Mouse (Mus musculus): ENCODE measurements around the gene Kcnn4.
"Not testable (repeated sequence)": the region's sequence is repeated elsewhere in the genome, so short reads cannot be mapped to it uniquely, and the experiment has no call there.

Kcnn4 gene

DNA sequence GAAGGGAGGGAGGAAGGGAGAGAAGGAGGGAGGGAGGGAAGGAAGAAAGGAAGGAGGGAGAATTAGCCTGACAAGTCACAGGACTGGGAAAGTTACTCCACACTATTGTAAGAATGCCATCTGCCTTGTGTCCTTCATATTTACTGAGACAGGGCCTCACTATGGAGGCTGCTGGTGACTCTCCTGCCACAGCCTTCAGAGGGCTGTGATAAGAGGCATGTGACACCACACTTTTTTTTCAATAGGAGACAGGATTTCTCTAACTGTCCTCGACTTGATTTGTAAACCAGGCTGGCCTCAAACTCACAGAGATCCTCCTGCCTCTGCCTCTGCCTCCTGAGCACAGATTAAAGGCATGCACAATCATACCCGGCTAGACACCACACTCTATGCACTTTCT, 21.6 kb downstream of the Kcnn4 start:
- DNase-seq (ENCODE audit: low spot score in 2 of 2): no peak

DNA sequence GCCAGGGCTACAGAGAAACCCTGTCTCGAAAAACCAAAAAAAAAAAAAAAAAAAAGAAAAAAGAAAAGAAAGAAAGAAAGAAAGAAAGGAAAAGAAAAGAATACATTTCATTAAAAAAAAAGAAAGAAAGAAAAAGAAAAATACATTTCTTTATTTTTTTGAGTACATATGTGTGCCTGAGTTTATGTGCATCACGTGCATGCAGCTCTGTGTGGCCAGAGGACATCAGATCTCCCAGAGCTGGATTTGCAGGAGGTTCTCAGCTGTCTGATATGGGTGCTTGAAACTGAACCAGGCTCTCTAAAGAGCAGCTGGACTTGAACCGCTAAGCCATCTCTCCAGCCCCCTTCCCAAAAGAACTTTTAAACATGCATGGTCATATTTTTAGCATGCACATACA, 24.0 kb downstream of the Kcnn4 start:
- no peak for DNase-seq (ENCODE audit: low spot score in 2 of 2)

- DNase-seq (ENCODE audit: low spot score in 2 of 2): peak in 1 of 2 experiments; percentile 76
Measured at GRCm38 (mm10) chr7:24394475-24395161, 24.6 kb downstream of the Kcnn4 start.

DNA sequence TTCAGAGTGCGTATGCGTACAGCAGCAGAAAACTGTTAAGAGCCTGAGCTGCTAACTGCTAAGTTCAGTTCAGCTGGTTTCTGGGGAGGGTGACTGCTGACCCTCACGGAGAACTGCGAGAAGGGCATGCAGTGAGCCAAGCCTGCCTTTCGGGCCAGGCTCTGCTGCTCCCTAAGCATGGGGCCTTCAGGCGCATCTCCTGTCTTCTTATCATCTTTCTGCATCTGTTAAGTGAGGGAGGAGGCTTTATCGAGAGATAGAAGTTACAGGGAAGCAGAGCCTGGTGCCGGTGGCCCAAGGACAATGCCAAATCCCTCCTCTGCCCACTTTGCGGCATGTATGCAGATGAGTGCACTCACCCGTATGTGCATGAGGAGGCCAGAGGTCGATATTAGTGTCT, 26.8 kb downstream of the Kcnn4 start:
- no peak for DNase-seq (ENCODE audit: low spot score in 2 of 2)

DNA sequence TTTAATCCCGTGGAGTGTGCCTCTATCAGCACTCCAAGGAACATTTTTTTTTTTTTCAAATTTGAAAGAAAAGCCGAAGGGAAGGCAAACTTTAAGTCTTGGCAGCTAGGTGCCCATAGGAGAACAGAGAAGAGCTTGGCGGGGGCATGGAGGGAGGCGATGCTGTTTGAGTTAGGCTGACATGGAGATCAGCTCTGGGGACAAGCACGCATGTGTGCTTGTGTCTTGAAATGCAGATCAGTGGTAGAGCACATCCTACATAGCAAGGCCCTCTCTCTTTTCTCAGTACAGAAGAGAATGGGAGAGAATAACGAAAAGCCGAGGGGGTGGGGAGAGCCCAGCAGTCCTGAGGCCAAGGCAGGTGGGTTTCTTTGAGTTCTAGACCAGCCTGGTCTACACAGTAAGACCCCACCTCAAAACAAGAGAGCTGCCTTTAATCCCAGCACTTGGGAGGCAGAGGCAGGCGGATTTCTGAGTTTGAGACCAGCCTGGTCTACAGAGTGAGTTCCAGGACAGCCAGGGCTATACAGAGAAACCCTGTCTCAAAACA, 28.4 kb downstream of the Kcnn4 start:
- no peak for DNase-seq (ENCODE audit: low spot score in 2 of 2)

DNA sequence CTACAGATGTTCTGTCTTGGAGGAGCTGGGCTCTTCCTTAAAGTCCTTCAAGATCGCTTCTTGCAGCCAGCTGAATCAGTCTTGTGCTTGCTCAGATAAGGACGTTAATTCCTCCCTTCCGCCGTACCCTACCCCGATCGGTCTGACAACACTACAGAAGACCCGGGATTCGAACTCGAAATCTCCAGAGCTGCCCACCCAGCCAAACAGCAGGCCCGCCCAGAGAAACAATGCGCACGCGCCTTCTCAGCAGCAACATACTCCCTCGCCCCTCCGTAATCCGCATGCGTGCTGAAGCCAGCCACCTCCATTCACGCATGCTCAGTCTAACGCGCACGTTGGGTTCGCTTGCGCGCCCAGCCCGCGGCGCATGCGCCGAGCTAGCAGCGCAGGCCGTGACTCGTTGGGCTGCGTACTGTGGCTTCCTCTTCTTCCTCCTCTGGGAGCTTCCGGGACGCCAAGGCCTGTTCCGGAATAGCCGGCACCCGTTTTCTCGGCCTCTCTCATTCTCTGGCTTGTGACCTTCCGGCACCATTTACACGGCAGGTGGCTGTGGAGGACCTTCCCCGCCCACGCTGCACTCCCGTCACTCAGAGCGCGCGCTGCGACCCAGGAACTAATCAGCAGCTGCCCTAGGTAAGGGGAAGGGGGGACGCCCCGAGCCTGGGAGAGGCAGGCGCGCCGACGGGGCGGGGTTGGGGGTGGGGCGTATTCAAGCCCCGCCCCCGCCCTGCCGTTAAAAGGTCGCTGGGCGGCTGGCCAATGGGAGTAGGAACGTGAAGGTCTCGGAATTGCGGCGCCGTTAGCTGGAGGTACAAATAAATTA, 29.4 kb downstream of the Kcnn4 start, which contains the start of gene Smg9:
Gene Smg9, plus strand, starts transcription at position 364 of the 826 bp plus-strand sequence.
- DNase-seq (ENCODE audit: low spot score in 2 of 2): peak; percentile 92 to 98

DNA sequence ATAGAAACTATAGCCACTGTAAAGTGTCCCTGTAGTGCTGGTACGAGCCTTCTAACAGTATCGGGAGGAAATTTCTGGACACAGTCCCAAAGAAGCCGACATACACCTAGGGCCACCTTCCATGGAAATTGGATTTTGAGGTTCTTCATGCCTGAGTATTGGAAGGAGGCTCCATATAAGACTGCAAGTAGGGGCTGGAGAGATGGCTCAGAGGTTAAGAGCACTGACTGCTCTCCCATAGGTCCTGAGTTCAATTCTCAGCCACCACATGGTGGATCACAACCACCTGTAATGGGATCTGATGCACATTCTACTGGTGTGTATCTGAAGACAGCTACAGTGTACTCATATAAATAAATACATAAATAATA, 30.0 kb downstream of the Kcnn4 start:
- no peak for DNase-seq (ENCODE audit: low spot score in 2 of 2)

DNA sequence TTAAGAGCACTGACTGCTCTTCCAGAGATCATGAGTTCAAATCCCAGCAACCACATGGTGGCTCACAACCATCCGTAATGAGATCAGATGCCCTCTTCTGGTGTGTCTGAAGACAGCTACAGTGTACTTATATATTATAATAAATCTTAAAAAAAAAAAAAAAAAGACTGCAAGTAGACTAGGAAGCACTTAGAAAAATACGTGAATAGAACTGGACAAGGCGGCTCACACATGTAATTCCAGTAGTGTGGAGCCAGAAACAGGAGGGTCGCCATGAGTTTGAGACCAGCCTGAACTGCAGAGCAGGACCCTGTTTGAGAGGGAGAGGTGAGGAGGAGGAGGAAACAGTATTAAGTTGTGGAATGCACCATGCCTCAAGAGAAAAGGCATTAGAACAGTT, 30.4 kb downstream of the Kcnn4 start:
- not testable (repeated sequence) for DNase-seq (ENCODE audit: low spot score in 2 of 2)

- no peak for DNase-seq (ENCODE audit: low spot score in 2 of 2)
Measured at GRCm38 (mm10) chr7:24402851-24403250, 32.8 kb downstream of the Kcnn4 start.

- DNase-seq (ENCODE audit: low spot score in 2 of 2): no peak
Measured at GRCm38 (mm10) chr7:24405649-24406048, 35.6 kb downstream of the Kcnn4 start.

DNA sequence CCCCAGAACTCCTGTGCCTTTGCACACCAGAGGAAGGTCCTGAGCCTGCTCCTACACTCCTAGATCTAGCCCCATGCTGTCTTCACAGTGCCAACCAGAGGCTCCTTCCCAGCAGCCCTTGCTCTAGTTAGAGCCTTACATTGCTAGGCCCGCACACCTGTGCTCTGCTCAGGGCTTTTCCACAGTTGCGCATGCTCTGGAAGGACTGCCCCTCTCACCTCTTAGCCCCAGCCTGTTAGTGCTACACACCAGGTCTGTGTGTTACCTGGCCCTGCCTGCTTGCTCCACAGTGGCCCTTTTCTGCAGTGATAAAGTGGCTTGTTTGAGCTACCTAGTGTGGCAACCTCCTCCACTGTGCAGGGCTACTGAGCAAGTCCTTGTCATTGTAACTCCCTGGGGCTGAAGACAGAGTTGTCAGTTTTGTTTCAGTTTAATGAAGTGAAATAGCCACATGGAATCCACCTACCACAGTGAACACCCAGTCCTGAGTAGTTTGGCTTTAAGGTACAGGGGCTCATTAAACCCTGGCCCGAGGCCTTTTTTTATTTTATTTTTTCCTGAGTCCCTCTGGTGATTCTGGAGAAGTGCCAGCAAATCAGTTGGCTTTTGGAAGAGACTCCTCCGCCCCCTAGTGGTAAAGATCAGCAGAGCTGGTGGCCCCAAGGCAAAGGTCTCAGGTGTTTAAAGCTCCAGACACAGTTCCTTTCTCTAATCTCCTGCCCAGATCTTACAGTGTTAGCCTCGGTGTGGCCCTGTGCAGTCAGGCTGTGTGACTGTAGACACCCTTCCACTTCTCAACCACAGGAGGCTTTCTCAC, 36.7 kb downstream of the Kcnn4 start:
- DNase-seq (ENCODE audit: low spot score in 2 of 2): peak; percentile 69 to 73

GRCm38 (mm10) chr7:24408186-24408585, 38.1 kb downstream of the Kcnn4 start:
- no peak for DNase-seq (ENCODE audit: low spot score in 2 of 2)

DNA sequence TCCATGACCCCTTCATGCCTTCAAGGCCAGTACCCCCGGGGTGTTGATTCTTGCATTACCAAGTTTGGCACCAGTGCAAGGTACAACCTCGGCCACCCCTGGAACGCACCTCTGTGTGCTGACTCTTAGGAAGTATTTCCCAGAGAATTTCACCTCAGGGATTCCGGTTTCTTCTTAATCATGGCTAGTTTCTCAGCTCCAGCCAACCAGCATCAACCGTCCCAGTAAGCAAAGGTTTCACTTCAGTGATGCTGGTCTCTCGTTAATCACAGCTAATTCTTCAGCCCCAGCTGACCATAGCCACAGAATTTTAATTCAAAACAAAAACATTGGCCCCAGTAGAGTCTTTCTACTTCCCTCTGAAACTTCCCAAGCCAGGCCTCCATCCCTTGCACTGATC, 40.1 kb downstream of the Kcnn4 start:
- DNase-seq (ENCODE audit: low spot score in 2 of 2): no peak

GRCm38 (mm10) chr7:24410831-24411230, 40.8 kb downstream of the Kcnn4 start:
- no peak for DNase-seq (ENCODE audit: low spot score in 2 of 2)

GRCm38 (mm10) chr7:24413630-24414029, 43.6 kb downstream of the Kcnn4 start:
- DNase-seq (ENCODE audit: low spot score in 2 of 2): no peak

DNA sequence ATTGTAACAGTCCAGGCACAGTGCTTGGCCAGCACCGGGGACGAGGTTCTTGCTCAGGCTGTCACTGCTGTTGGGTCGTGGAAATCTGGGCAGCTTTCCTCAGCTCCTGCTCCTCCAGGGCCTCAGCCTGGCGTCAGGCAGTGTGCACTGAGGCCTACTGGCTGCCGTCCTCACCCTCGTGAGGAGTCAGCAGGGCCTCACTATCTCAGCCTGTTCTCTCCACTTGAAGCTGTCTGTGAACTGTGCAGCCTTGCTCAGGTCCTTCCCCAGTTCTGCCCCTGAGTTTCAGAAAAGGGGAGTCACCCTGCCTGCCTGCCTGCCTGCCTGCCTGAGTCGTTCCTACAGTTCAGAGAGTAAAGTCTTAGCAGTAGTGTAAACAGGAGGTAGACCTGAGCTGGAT, 45.2 kb downstream of the Kcnn4 start:
- DNase-seq (ENCODE audit: low spot score in 2 of 2): no peak

GRCm38 (mm10) chr7:24419579-24419978, 49.5 kb downstream of the Kcnn4 start:
- no peak for DNase-seq (ENCODE audit: low spot score in 2 of 2)

DNA sequence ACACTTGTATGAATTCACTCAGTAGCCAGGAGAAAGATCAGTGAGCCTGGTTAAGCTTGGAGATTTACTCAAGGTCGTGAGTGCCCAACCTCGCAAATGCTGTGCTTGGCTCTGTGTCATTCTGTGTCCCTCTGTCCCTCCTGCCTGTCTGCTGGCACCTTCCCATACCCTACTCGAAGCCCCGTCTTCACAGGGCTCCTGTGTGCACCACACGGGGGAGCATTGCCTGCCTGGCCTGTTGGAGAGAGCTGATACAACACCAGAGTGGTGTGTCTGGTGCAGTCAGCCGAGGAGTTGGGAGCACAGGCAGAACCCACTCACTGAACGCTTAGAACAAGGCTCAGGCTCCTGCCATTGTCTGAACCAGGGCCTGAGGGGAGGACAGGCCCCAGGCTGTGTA, 51.6 kb downstream of the Kcnn4 start:
- DNase-seq (ENCODE audit: low spot score in 2 of 2): no peak

DNA sequence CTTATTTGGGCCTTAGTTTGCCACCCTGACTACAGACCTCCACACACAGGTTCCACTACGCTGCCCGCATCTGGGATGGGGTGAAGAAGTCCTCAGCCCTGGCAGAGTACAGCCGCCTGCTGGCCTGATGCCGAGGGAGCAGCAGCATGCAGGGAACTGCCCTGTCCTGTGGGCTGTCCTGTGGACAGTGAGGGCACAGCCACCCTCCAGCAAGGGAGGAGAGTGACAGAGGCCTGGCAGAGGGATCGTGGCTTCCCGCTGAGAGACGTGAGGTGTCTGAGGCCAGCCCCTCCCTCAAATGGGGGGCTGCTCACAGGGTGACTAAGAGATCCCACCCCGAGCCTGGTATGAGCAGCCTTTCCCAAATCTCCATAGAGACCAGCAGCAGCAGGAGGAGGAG, 52.2 kb downstream of the Kcnn4 start:
- no peak for DNase-seq (ENCODE audit: low spot score in 2 of 2)

GRCm38 (mm10) chr7:24423107-24423763, 53.2 kb downstream of the Kcnn4 start:
- no peak for DNase-seq (ENCODE audit: low spot score in 2 of 2)

DNA sequence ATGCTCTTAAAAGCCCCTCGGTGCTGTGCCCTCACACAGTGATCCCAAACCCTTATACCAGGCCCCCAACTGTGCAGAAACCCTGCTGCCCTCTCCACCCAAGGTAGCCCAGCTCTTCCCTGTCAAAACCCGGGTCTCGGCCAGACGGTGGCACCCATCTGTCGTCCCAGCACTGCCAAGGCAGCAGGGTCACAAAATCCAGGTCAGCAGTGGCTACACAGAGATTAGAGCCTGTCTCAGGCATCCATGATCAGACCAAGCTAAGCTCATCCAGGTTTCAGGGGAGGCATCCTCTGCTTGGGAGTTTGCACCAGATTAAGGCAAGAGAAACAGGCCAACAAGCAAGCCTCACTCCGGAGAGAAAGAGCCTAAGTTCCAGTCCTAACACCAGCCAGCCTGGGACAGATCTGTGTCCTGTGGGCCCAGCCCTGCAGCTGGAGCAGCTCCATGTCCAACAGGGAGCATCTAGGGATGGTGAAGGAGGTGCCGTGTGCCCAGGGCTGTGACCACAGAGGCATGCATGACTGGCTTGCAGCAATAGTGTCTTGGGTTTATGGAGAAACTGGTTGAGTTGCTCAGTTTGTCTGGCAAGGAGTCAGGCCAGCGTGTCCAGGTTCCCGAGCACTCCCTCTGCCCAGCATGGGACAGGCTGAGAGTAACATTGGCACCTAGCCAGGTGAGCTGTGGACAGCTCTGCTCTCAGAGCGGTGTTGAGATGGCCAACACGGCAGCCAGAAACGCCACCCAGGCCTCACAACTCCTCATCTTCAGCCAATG, 54.1 kb downstream of the Kcnn4 start:
- DNase-seq (ENCODE audit: low spot score in 2 of 2): peak in 1 of 2 experiments; percentile 27
